In genomic region chr9:111270606-111271005, GRCm38 (mm10) we compare ENCODE assay signal across 8 mouse cellular contexts. TPM values are rescaled to one million over a fixed set of nuclear protein-coding genes. Genes with fewer than 3 reads are reported as not detected.
DNase-seq lines count a peak whose midpoint lies in the region; ATAC-seq and TF ChIP-seq lines count a peak whose summit lies in the region.
"Had no signal": no experiment of that assay in that cellular context is flagged by ENCODE, and none has a peak within 500 bp of the region (broad histone marks: within the 10 kb centered on the region; RNA-seq: fewer than 3 reads in every experiment).

No protein-coding gene starts in this region.

- no peak for ATAC-seq in embryonic facial prominence, embryonic 15.5 days (ENCODE audit: insufficient number of reproducible peaks, low FRiP score, low TSS enrichment, low read depth)
- ATAC-seq in neural tube, embryonic 15.5 days (ENCODE audit: low FRiP score): no peak

- no peaks in the 10 kb centered on the region for H3K9me3 ChIP-seq in embryonic facial prominence, embryonic 15.5 days (replicated peaks)
- no peaks in the 10 kb centered on the region for H3K9me3 ChIP-seq in limb, embryonic 10.5 days (replicated peaks)
- no peaks in the 10 kb centered on the region for H3K9me3 ChIP-seq in neural tube, embryonic 15.5 days (replicated peaks)

- TF ChIP-seq POLR2A in lung, adult 2 months (IDR thresholded peaks at IDR 0.05; ENCODE audit: borderline replicate concordance, extremely low read depth, low read depth, low read length): no peak

- peaks cover 15% of the 10 kb centered on the region for H3K4me1 ChIP-seq in lung, adult 2 months (ENCODE audit: control insufficient read depth, insufficient read depth, low read length)
- peaks cover 29% of the 10 kb centered on the region for H3K4me1 ChIP-seq in embryonic facial prominence, embryonic 15.5 days
- H3K4me1 ChIP-seq in limb, embryonic 10.5 days: peaks cover 40% of the 10 kb centered on the region
- H3K4me1 ChIP-seq in neural tube, embryonic 15.5 days: peaks cover 40% of the 10 kb centered on the region

- peaks cover 8% of the 10 kb centered on the region for H3K36me3 ChIP-seq in embryonic facial prominence, embryonic 15.5 days
- peaks cover 48% of the 10 kb centered on the region for H3K36me3 ChIP-seq in limb, embryonic 10.5 days
- peaks cover 11% of the 10 kb centered on the region for H3K36me3 ChIP-seq in neural tube, embryonic 15.5 days

- H3K27ac ChIP-seq in embryonic facial prominence, embryonic 15.5 days (replicated peaks): peak overlapping the region; percentile 95
- peak overlapping the region; percentile 97 for H3K27ac ChIP-seq in limb, embryonic 10.5 days
- peak overlapping the region; percentile 92 for H3K27ac ChIP-seq in neural tube, embryonic 15.5 days (replicated peaks)

- H3K27me3 ChIP-seq in embryonic facial prominence, embryonic 15.5 days: no peaks in the 10 kb centered on the region
- H3K27me3 ChIP-seq in limb, embryonic 10.5 days (ENCODE audit: low read depth, poor library complexity, severe bottlenecking): no peaks in the 10 kb centered on the region
- H3K27me3 ChIP-seq in neural tube, embryonic 15.5 days (replicated peaks): no peaks in the 10 kb centered on the region

- peak overlapping the region; percentile 53 for H3K4me2 ChIP-seq in embryonic facial prominence, embryonic 15.5 days (replicated peaks)
- H3K4me2 ChIP-seq in neural tube, embryonic 15.5 days: peak overlapping the region; percentile 65

- peak overlapping the region; percentile 89 for H3K4me3 ChIP-seq in lung, adult 2 months (replicated peaks; ENCODE audit: extremely low read depth, low read depth, low read length)
- peak overlapping the region; percentile 91 for H3K4me3 ChIP-seq in embryonic facial prominence, embryonic 15.5 days (replicated peaks)
- H3K4me3 ChIP-seq in limb, embryonic 10.5 days: peak overlapping the region; percentile 82
- H3K4me3 ChIP-seq in neural tube, embryonic 15.5 days (replicated peaks): peak overlapping the region; percentile 79

- DNase-seq in lung, adult 2 months: no peak
- no peak for DNase-seq in lung, postnatal 14 days
- DNase-seq in limb, embryonic 10.5 days (ENCODE audit: low spot score): no peak
- no peak for DNase-seq in ovary, postnatal 14 days (ENCODE audit: low spot score)
- DNase-seq in adrenal gland, postnatal 4 days (ENCODE audit: low spot score in 2 of 2): no peak
- DNase-seq: right cerebral cortex, adult 18-20 months had no signal

- H3K9ac ChIP-seq in embryonic facial prominence, embryonic 15.5 days: peak overlapping the region; percentile 69
- peak overlapping the region; percentile 56 for H3K9ac ChIP-seq in neural tube, embryonic 15.5 days (replicated peaks)

- WGBS in lung, adult 2 months: 7% methylated on average over 5 of the region's 5 CpGs
- 12% methylated on average over 5 of the region's 5 CpGs for WGBS in embryonic facial prominence, embryonic 15.5 days
- WGBS in limb, embryonic 10.5 days: 23% methylated on average over 5 of the region's 5 CpGs
- WGBS in neural tube, embryonic 15.5 days: 6% methylated on average over 5 of the region's 5 CpGs

- TF ChIP-seq CTCF in lung, adult 2 months (IDR thresholded peaks at IDR 0.05; ENCODE audit: insufficient read depth, low read length): no peak

RNA-seq across cellular contexts. Expression of gene Mlh1, which starts 1.0 kb away (rescaled TPM):
- polyA plus RNA-seq in lung, adult 2 months (2012; rRNA removed): 9.0 and 10.8 TPM in 2 replicates
- polyA plus RNA-seq in embryonic facial prominence, embryonic 15.5 days (2015; fragmentation: Nextera tagmentation; extraction: Ambion mirVana): 33.2 and 34.3 TPM in 2 replicates
- polyA plus RNA-seq in limb, embryonic 10.5 days (2016; fragmentation: Nextera tagmentation; extraction: Ambion mirVana): 49.8 and 50.7 TPM in 2 replicates
- 26.3 and 30.9 TPM in 2 replicates for polyA plus RNA-seq in neural tube, embryonic 15.5 days (2015; fragmentation: Nextera tagmentation; extraction: Ambion mirVana)
- 10 to 100 TPM; 49.0 to 49.7 TPM for total RNA-seq in adrenal gland, postnatal 4 days (2021)

RNA-seq across cellular contexts. Expression of gene Epm2aip1, which starts 1.1 kb away (rescaled TPM):
- polyA plus RNA-seq in lung, adult 2 months (2012; rRNA removed): 7.3 and 10.1 TPM in 2 replicates
- 27.4 and 28.4 TPM in 2 replicates for polyA plus RNA-seq in embryonic facial prominence, embryonic 15.5 days (2015; fragmentation: Nextera tagmentation; extraction: Ambion mirVana)
- 26.1 and 35.8 TPM in 2 replicates for polyA plus RNA-seq in limb, embryonic 10.5 days (2016; fragmentation: Nextera tagmentation; extraction: Ambion mirVana)
- polyA plus RNA-seq in neural tube, embryonic 15.5 days (2015; fragmentation: Nextera tagmentation; extraction: Ambion mirVana): 46.5 and 50.7 TPM in 2 replicates
- 10 to 100 TPM; 52.5 to 53.2 TPM for total RNA-seq in adrenal gland, postnatal 4 days (2021)

RNA-seq across cellular contexts. Expression of gene Trank1, which starts 40.9 kb away (rescaled TPM):
- 0.05 and 0.20 TPM in 2 replicates for polyA plus RNA-seq in lung, adult 2 months (2012; rRNA removed)
- polyA plus RNA-seq in embryonic facial prominence, embryonic 15.5 days (2015; fragmentation: Nextera tagmentation; extraction: Ambion mirVana): 0.54 and 0.68 TPM in 2 replicates
- polyA plus RNA-seq in limb, embryonic 10.5 days (2016; fragmentation: Nextera tagmentation; extraction: Ambion mirVana): 0.04 and 0.09 TPM in 2 replicates
- 10.1 and 12.4 TPM in 2 replicates for polyA plus RNA-seq in neural tube, embryonic 15.5 days (2015; fragmentation: Nextera tagmentation; extraction: Ambion mirVana)
- 10 to 100 TPM; 68.3 to 68.7 TPM for total RNA-seq in adrenal gland, postnatal 4 days (2021)
